Mouse (Mus musculus) layer of hippocampus, adult 8-10 months (tissue): ENCODE measurements around the gene Farp2. TPM values are rescaled to one million over a fixed set of nuclear protein-coding genes. Genes with fewer than 3 reads are reported as not detected.
"Not testable (repeated sequence)": the region's sequence is repeated elsewhere in the genome, so short reads cannot be mapped to it uniquely, and the experiment has no call there.

Source experiments
- DNase-seq, 2 experiments: peaks; one replicate each; pipeline ENCODE4 v3.0.0; 2022; ENCODE audit warnings: low spot score in 2 of 2
- total RNA-seq, 4 experiments: library from RNA; stranded (reverse); gene quantifications; 2 replicates each; pipeline ENCODE4 v1.2.4; 2022

The Farp2 gene
- 10 to 100 TPM; 12.2 to 14.6 (median 13.8) TPM for total RNA-seq

- DNase-seq: peak; percentile 89
These were observed at the start of gene Farp2 for GRCm38 (mm10) chr1:93511585-93512350. TSS of gene Farp2 (plus strand) at chr1:93512079.

DNA sequence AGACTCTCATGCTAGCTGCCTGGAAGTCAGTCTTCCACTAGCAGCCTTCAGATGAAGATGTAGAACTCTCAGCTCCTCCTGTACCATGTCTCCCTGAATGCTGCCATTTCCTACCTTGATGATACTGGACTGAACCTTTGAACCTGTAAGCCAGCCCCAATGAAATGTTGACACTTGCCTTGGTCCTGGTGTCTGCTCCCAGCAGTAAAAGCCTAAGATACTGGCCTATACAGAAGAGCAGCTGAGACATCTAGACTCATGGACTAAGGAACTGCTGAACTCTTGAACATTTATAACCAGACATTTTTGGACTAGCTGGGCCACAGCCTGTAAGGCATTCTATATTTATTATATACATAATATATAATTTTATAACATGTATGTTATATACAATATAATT is 46.8 kb upstream of the Farp2 start:
- DNase-seq: no peak

DNA sequence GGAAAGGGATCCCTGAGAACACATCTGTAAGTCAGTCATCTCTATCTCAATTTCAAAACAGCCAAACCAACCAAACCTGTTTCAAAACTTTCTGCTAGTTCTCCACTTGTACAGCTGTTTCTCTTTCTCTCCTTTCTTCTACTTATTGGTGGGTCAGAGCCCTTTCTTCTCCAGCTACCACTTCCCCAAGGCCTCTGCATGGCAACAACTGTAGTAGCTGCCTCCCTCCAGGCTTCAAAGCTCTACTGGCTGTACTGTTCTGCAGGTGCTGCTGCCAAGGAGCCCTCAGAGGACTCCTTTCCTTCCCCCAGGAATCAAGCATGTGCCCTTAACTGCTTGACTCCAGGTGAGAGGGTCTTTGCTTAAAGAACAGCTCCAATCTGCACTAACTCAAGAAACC is 46.1 kb upstream of the Farp2 start:
- DNase-seq: no peak

GRCm38 (mm10) chr1:93468626-93469025 is 43.3 kb upstream of the Farp2 start:
- no peak for DNase-seq

- DNase-seq: no peak
These were observed 36.2 kb upstream of the Farp2 start for GRCm38 (mm10) chr1:93475694-93476093.

DNA sequence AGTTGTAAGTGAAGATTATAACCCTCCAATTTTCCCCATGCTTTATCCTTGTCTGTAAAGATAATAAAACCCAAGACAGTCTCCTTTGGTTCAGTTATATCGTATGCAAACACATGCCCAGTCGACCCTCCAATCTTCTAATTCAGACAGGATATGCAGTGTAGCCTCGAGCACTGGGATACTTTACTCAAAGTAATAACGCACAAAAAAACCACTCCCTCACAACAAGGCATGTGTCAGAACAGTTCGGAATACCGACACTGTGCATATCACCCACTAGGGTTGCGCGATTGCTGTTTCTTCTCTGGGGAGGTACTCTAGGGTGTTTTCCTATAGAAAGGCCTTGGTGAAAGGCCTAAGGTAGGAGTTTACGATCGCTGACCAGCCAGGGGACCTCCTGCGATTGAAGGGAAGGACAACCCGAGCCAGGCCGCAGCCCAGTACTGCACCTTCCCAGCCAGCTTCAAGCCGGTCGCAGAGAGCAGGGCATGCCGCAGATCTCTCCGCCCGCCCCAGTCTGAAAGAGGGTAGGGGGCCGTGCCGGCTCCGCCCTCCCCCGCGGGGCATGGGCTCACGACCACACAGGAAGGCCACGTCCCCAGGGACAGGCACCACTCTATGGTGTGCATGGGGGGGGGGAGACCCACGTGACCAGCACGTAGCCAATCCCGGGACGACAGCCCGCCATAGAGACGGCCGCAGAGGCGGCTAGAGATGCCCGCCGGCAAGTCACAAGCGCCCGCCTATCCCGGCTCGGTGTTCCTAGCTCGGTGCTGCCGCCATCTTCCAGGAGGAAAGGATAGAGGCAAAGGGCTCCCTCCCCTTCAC is 33.9 kb upstream of the Farp2 start:
- peak; percentile 98 to 99 for DNase-seq

DNA sequence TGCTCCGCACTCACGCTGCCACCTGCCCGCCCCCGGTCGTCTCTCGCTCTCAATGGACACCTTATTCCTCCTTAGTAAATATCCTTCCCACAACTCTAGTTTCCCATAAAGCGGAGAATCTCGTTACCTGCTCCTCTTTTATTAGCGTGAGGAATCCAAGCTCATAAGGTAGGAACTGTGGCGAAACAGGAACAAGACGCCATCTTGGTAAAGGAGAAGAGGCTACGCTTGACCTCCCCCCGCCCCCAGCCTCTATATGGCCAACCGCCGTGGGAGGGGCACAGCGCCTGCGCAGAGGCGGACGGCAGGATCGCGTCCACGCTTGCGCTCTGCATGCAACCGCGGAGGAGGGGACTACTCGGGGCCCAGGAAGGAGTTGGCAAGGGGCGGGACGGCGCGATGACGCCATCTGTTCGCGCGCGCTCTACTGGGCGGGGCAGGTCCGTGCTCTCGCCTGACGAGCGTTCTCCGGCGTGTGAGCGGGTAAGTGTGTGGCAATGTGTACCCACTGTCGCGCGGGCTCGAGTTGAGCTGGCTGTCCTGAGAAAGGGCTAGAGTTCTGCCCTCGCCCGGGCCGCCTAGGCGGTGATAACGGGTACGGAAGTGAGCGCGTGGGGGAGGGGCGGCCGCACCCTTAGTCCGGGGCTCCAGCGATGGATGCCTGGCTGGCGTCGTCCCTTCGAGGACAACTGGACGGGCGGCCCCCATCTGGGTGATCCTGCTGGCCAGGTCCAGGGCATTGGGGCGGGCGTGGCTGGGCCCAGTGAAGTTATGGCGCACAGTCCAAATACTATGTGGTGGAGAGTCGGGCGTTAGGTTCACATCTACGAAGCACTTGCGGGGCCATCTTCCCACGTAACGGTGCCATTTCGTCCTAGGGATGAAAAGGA is 33.0 kb upstream of the Farp2 start, which contains the start of gene Hdlbp:
Hdlbp (minus strand) TSS at position 230 of the 890 bp plus-strand sequence.
- DNase-seq: peak; percentile 99

- DNase-seq: peak; percentile 18 to 22
These were observed 32.3 kb upstream of the Farp2 start for GRCm38 (mm10) chr1:93479476-93480083.

DNA sequence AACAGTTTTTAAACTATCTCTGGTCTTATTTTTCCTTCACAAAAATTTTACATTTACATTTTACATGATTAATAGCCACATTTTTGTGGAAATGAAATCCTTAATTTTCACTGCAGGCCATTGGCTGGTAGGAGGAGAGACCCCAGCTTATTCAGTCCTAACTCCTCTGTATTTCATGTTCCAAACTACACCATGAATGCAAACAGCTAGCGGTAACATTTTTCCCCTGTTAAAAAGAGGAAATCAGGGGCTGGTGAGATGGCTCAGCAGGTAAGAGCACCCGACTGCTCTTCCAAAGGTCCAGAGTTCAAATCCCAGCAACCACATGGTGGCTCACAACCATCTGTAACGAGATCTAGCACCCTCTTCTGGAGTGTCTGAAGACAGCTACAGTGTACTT is 25.6 kb upstream of the Farp2 start:
- not testable (repeated sequence) for DNase-seq

DNA sequence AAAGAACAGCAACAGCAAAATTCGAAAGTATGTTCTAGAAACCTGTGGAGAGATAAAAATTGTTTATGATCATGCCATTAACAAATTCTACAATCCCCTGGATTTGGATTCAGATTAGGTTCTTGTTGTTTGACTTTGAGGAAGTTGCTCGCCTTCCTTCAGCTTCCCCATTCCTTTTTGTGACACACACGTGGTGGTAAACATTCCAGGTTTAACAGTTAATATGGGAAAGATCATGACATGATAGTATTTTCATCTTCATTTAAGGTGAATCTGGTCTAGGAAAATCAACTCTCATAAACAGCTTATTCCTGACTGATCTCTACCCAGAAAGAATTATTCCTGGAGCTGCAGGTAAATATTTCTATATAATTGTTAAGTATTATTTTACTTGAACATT is 16.6 kb upstream of the Farp2 start:
- no peak for DNase-seq

DNA sequence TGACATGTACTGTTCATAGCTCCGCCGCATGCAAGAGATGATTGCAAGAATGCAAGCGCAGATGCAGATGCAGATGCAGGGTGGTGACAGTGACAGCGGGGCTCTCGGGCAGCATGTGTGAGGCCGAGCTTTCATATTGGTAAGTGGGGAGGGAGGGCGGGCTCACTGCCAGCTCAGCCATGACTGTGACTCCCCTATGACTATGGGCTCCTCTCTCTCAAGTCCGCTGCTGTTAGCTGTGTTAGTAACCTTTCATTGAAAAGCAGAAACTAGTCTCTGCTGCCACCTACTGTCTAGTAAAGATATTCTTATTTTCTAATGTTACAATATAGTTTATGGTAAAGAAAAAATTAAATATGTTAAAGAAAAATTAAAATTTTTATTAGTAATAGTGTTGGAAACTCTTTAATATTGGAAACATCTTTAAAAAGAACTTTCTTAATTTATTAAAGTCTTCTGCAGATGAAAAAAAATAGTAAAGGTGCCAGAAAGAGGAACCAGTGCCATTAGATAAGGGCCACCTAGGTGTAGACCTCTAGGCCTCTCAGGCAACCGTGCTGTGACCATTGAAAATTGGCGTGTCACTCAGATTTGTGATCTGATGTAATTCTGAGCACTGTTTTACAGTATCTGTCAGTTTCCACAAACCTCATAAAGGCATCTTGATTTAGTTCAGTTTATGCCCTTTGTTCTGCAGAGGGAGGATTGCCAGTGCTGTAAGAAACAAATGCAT is 4.8 kb upstream of the Farp2 start:
- no peak for DNase-seq

- not testable (repeated sequence) for DNase-seq
These were observed 3.3 kb upstream of the Farp2 start for GRCm38 (mm10) chr1:93508576-93508975.

- no peak for DNase-seq
These were observed 442 bp downstream of the Farp2 start for GRCm38 (mm10) chr1:93512351-93512690.

DNA sequence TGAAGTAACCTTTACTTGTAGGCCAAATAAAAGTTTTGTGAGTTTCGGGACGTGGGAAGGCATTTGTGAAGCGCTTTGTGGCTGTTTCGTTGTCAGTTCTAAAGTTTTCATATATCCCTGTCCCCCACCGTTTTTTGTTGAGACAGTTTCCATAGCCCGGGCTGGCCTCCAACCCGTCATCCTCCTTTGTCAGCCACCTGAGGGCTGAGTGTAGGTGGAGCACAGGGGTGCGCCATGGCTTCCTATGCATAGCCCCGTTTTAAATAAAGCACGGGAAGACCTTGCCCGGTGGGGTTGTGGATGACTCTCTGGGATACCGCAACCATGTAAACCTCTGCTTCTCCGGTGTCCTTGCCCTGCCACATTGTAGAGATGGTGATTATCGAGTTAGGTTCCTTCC is 1.3 kb downstream of the Farp2 start:
- no peak for DNase-seq

GRCm38 (mm10) chr1:93521491-93521890 is 9.6 kb downstream of the Farp2 start:
- DNase-seq: no peak

GRCm38 (mm10) chr1:93522325-93522724 is 10.4 kb downstream of the Farp2 start:
- no peak for DNase-seq

- no peak for DNase-seq
These were observed 17.9 kb downstream of the Farp2 start for GRCm38 (mm10) chr1:93529801-93530200.

- no peak for DNase-seq
These were observed 25.3 kb downstream of the Farp2 start for GRCm38 (mm10) chr1:93537227-93537626.

GRCm38 (mm10) chr1:93543196-93543595 is 31.3 kb downstream of the Farp2 start:
- no peak for DNase-seq

- DNase-seq: no peak
These were observed 35.4 kb downstream of the Farp2 start for GRCm38 (mm10) chr1:93547286-93547685.
